Mouse (Mus musculus) induced T-regulatory cell, adult 2 months (primary cell): ENCODE data around the gene Hebp1.

Source experiments
- DNase-seq: peaks from one replicate; pipeline ENCODE4 v3.0.0-alpha.2; 2012; ENCODE audit warnings: low read depth

Hebp1 gene

DNA sequence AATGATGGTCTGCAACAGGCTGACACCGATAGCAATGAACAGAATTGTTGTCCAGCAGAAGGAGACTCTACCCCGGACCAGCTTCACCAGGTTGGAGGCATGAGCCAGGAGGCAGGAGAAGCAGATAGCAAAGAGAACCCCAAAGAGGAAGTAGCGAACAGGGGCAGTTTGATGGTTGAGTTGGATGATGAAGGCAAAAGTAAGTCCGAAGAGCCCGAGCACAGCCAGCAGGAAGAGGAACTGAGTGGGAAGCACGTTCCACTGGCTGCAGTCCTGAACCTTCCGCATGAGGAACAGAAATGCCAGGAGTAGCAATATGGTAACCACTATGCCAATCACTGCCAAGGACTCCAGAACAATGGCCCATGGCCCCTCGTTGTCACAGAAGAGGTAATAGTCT lies 81.3 kb downstream of the Hebp1 start:
- no peak for DNase-seq

DNA sequence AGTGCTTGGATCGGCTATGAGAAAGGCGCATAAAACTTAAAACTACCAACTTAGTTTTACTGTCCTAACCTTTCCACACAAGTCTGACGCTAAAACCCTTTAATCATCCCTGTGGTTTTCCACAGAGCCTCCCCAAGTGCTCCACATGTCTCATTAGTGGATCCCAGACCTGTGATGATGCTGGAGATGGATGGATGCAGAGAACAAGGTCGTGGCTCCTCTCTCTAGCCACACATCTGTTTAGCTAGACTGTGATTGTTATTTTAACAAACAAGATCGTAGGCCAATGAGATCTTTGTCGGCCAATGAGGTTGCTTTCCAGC lies 84.7 kb downstream of the Hebp1 start:
- DNase-seq, result no peak

DNA sequence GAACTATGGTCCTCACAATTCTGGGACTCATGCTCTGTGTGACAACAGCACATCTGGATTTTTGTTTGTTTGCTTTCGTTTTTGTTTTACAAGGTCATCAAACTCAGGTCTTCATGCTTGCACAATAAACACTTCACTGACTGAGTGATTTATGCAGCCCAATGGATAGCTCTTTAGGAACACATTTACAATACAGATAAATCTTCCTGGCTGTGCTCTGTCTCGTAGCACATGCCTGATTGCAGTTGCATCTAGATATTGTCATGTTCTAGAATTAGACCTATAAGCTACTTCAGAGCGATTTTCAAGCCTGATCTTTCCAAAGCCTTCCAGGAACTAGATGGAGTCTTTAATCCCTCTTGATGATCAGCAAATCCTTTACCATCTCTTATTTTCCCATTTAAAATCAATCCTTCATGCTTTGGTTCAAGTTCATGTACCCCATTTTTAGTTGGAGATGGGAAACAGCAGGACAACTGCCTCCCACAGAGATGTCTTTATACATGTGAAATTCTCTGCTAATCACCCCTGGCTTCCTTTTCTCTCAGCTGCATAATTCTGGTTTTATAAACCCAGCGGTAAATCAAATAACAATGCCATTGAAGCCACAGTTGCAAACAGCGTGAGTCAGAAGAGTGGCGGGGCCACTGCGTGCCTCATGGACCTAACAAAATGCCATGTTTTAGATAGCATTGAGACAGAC lies 85.3 kb downstream of the Hebp1 start:
- DNase-seq, result no peak

DNA sequence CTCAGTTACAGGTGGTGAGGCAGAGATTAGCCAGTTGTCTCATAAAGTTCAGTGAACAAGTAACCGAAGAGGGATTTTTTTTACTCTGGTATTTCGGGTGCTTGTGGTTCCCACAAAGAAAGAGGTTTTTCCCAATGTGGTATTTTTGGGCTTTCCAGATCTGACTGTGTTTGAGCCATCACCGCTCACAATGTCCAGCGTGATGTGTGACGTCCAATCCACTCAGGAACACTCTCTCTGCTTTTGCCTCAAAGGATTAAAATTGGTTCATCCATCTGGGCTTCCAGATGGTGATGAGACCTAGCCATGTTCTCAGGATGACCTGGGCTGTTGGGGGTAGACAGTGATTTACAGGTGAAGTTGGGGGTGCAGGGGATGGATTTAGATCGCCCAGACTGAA lies 90.8 kb downstream of the Hebp1 start:
- no peak for DNase-seq

DNA sequence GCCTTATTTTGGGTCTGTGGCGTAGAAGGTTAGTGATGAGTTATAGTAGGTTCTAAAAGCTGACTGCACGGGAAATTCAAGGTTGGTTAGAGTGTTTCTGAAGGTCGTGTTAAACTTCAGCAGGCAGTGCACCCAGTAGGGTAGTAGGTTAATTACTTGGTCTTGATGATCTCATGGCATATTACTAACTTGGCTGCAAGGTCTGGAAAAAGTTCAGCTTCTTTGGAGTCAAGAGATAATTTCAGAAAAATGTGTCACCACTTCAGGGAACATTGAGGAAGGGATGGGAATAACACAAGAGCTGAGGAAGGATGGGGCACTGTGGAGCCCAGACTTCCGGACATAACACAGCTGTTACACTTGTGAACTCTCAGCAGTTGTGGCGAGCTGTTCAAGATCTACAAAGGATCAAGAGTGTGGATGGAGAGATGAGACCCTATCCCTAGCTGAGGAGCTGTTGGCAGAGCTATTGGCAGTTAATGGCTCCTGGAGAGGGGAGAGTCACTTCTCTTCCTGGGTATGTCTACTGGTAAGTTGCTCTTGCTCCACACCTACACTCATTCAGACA lies 95.0 kb downstream of the Hebp1 start:
- no peak for DNase-seq

DNA sequence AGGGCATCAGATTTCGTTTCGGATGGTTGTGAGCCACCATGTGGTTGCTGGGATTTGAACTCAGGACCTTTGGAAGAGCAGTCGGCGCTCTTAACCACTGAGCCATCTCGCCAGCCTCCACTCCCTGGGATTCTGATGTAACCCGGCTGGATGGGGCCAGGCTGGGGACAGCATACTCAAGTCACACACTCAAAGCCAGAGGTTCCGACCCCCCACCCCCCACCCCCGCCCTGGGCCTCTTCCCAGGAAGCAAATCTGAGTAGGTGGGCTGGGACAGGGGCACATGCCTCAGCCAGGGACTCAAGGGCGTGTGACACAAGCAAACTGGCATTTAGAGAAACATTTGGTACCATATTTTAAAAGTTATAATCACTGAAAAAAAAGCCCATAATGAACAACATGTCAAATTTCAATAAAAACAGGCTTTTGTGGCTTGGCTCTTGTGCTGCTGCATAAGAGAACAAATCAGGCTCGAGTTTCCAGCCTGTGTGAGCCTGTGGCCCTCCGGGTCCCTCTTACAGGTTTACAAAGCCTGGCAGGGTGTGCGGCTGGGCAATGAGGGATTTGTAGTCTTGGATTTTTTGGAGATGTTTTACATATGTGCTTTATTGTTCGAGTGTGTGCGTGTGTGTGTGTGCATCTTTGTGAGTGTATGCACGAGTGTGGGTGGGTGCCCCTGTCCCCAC lies 96.9 kb downstream of the Hebp1 start:
- DNase-seq, result no peak

DNA sequence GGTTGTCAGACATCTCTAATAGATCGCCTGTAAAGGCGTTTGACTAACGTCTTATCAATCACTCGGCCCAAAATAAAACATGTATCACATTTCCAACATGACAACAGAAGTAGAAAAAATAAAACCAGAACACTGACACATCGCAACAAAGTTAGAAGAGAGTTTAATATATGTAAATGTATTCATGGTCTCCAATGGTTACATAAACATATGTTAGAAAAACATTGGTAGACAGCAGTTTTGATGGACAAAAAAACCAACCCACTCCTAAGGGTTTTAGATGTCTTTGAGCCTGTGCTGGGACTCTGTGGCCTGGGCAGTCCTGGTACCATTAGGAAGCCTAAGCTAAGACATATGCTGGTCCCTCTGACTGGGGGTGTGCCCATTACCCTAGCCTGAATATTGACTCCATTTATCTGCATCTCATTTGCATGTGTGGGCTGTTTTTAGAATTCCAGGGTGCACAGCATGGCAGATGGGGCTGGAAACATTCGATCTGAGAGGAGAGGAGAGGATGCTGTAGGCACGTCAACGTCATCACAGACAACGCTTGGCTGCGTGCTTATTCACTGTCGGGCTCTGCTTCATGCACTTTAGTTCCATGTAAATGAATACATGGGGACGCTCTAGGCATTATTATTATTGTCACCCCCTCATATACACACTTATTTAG lies 104.9 kb downstream of the Hebp1 start:
- no peak for DNase-seq

DNA sequence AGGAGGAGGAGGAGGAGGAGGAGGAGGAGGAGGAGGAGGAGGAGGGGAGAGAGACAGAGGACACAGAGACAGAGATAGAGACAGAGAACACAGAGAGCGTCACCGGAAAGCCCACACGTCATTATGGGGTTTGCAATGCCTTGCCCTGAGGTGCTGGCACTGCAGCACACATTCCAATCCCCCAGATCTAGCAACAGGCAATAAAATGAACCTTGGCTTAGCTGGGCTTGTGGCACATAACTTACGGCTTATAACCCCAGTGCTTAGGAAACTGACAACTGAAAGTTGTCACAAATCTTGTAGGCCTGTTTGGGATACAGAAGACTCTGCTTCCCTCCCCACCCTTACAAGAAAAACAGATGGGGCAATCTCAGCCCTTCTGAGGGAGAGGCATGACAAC lies 107.2 kb downstream of the Hebp1 start:
- no peak for DNase-seq

DNA sequence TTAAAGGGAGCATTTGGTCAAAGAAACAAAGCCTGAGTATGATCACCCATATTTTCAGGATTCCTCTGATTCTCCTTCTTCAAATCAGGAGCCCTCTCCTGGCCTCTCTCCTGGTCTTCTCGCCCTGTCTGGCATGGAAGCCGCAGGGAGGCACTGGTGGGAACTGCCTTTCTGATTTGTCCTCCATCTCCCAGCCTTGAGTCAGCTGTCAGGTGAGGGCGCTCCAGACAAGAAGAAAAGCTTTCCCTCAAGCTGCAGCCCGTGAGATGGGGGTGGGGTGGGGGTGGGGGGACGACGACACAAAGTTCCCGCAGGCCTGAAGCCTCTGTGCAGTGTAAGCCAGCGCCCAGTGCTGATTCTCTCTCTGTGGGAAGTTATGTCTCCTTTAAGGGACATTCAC lies 108.0 kb downstream of the Hebp1 start:
- DNase-seq, result no peak

DNA sequence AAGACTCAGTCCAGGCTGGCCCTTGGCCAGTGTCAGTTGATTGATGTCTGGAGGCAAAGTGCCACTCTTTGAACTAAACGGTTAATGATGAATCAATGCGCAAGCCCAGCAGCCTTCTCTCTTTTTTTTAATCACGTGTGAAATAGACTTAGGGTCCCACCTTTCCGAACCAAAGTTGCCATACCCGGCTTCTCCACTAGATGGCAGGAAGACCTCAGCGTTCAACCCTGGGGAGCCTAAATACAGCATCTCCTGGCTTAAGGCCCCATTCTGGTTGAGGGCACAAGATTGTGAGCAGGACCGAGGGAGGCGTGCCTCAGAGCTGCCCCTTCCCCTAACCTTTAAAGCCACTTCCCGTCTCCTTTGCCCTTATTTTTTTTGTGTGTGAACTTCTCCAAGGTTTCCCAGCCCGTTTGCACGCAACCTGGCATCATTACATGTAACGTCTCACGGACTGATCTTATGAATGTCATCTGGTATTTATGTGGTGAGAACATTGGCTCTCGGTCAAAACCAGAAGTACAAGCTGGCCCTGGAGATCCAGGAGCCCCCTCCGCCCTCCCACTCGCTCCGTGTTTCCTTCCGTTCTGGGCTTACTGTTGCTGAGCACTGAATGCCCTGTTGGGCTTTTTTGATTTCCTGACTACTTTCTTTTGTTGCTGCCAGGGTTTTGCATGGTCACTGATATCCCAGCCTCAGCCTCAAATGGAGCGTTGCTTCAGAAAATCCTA lies 109.9 kb downstream of the Hebp1 start:
- DNase-seq, result peak; percentile 82
